Mouse (Mus musculus): Measurements from ENCODE around the gene Setd4. TPM values are rescaled to one million over a fixed set of nuclear protein-coding genes. Genes with fewer than 3 reads are reported as not detected.

Setd4 gene
- polyA plus RNA-seq, 1 experiment from 2014 or later: 10.4 TPM

Other genes starting within 250 kb of the Setd4 start
- gene Cbr1, start 1.8 kb upstream of the Setd4 start, polyA plus RNA-seq (2015; fragmentation: Nextera tagmentation; extraction: Ambion mirVana): 105 and 114 TPM in 2 replicates
- 0.19 TPM in 1 of 2 replicates, not detected in the other for gene Gm5678, start 24.0 kb upstream of the Setd4 start, polyA plus RNA-seq (2015; fragmentation: Nextera tagmentation; extraction: Ambion mirVana)
- gene Cbr3, start 79.2 kb upstream of the Setd4 start, polyA plus RNA-seq (2015; fragmentation: Nextera tagmentation; extraction: Ambion mirVana): 13.8 and 18.6 TPM in 2 replicates
- 17.8 and 20.5 TPM in 2 replicates for gene Dop1b, start 107.8 kb upstream of the Setd4 start, polyA plus RNA-seq (2015; fragmentation: Nextera tagmentation; extraction: Ambion mirVana)
- 34.5 and 41.0 TPM in 2 replicates for gene Morc3, start 228.1 kb upstream of the Setd4 start, polyA plus RNA-seq (2015; fragmentation: Nextera tagmentation; extraction: Ambion mirVana)

Measured in stomach, embryonic 15.5 days (tissue).